22 mouse cellular contexts compared by ENCODE assay signal in genomic region chr3:126439331-126439730, GRCm38 (mm10).
DNase-seq lines count a peak whose midpoint lies in the region; ATAC-seq and TF ChIP-seq lines count a peak whose summit lies in the region.
"Had no signal": no experiment of that assay in that cellular context is flagged by ENCODE, and none has a peak within 500 bp of the region (broad histone marks: within the 10 kb centered on the region; RNA-seq: fewer than 3 reads in every experiment).

No protein-coding gene starts in this region.

- no peaks in the 10 kb centered on the region for H3K4me1 ChIP-seq in limb, embryonic 14.5 days (ENCODE audit: control insufficient read depth, insufficient read depth, low read length)
- 0 out of 2 replicates have a peak, but pooled peaks cover 4% of the 10 kb centered on the region for H3K4me1 ChIP-seq in limb, embryonic 10.5 days
- no peaks in the 10 kb centered on the region for H3K4me1 ChIP-seq in lung, postnatal 0 days (ENCODE audit: insufficient read depth, low read depth, low read length)
- H3K4me1 ChIP-seq: heart, embryonic 15.5 days; midbrain, embryonic 12.5 days had no signal

- ATAC-seq in cerebellum, adult (ENCODE audit: insufficient number of reproducible peaks, low FRiP score, low TSS enrichment), result no peak
- no peak for ATAC-seq in limb, embryonic 14.5 days (ENCODE audit: low FRiP score, low read depth)
- no peak for ATAC-seq in lung, postnatal 0 days
- no peak for ATAC-seq in erythroblast, adult 5-6 weeks (replicated peaks; ENCODE audit: low FRiP score, poor library complexity, severe bottlenecking)
- ATAC-seq: forebrain, postnatal 0 days; inflammation-experienced regulatory T-cells, adult 6 months; liver, postnatal 0 days had no signal

- no peak for TF ChIP-seq POLR2A in limb, embryonic 14.5 days (IDR thresholded peaks at IDR 0.05; ENCODE audit: borderline replicate concordance, extremely low read depth, insufficient read depth, insufficient read length)

- no peak overlapping the region for H3K9ac ChIP-seq in limb, embryonic 14.5 days (ENCODE audit: low read depth, low read length, severe bottlenecking)
- no peak overlapping the region for H3K9ac ChIP-seq in lung, postnatal 0 days (replicated peaks; ENCODE audit: low read depth)
- H3K9ac ChIP-seq: forebrain, postnatal 0 days; heart, embryonic 15.5 days; hindbrain, embryonic 14.5 days; liver, postnatal 0 days; midbrain, embryonic 12.5 days had no signal

- no peaks in the 10 kb centered on the region for H3K27me3 ChIP-seq in limb, embryonic 14.5 days (ENCODE audit: control insufficient read depth, insufficient read depth, low read length)
- H3K27me3 ChIP-seq in limb, embryonic 10.5 days (ENCODE audit: low read depth, poor library complexity, severe bottlenecking), result no peaks in the 10 kb centered on the region
- H3K27me3 ChIP-seq in lung, postnatal 0 days (replicated peaks; ENCODE audit: insufficient read depth, low read length), result no peaks in the 10 kb centered on the region
- H3K27me3 ChIP-seq: heart, embryonic 15.5 days; midbrain, embryonic 12.5 days had no signal

- TF ChIP-seq EP300 in lung, postnatal 0 days (IDR thresholded peaks at IDR 0.05), result no peak

- H3K4me3 ChIP-seq in limb, embryonic 14.5 days (replicated peaks; ENCODE audit: low read length), result no peak overlapping the region
- no peak overlapping the region for H3K4me3 ChIP-seq in limb, embryonic 10.5 days
- H3K4me3 ChIP-seq in lung, postnatal 0 days (ENCODE audit: low read depth, low read length), result no peak overlapping the region
- H3K4me3 ChIP-seq: heart, embryonic 15.5 days; midbrain, embryonic 12.5 days had no signal

- 57% methylated on average over 6 of the region's 6 CpGs for WGBS in limb, embryonic 14.5 days
- WGBS in limb, embryonic 10.5 days, result 82% methylated on average over 6 of the region's 6 CpGs
- 57% methylated on average over 6 of the region's 6 CpGs for WGBS in lung, postnatal 0 days

- H3K27ac ChIP-seq in limb, embryonic 14.5 days (replicated peaks; ENCODE audit: low read depth, low read length), result no peak overlapping the region
- no peak overlapping the region for H3K27ac ChIP-seq in limb, embryonic 10.5 days
- no peak overlapping the region for H3K27ac ChIP-seq in lung, postnatal 0 days (ENCODE audit: low read length)
- H3K27ac ChIP-seq: heart, embryonic 15.5 days; hindbrain, embryonic 14.5 days; midbrain, embryonic 12.5 days; stomach, postnatal 0 days had no signal

- no peaks in the 10 kb centered on the region for H3K36me3 ChIP-seq in limb, embryonic 14.5 days (ENCODE audit: control insufficient read depth, insufficient read depth, low read length)
- H3K36me3 ChIP-seq in limb, embryonic 10.5 days, result no peaks in the 10 kb centered on the region
- H3K36me3 ChIP-seq in lung, postnatal 0 days (ENCODE audit: insufficient read depth, low read length), result no peaks in the 10 kb centered on the region
- H3K36me3 ChIP-seq: heart, embryonic 15.5 days; midbrain, embryonic 12.5 days had no signal

- no peak overlapping the region for H3K4me2 ChIP-seq in limb, embryonic 14.5 days (replicated peaks; ENCODE audit: low read depth, low read length, severe bottlenecking)
- H3K4me2 ChIP-seq in lung, postnatal 0 days (replicated peaks; ENCODE audit: low read depth, low read length), result no peak overlapping the region
- H3K4me2 ChIP-seq: heart, embryonic 15.5 days; hindbrain, embryonic 14.5 days; midbrain, embryonic 12.5 days had no signal

- no peaks in the 10 kb centered on the region for H3K9me3 ChIP-seq in limb, embryonic 14.5 days (ENCODE audit: control insufficient read depth, low read length)
- no peaks in the 10 kb centered on the region for H3K9me3 ChIP-seq in limb, embryonic 10.5 days (replicated peaks)
- no peaks in the 10 kb centered on the region for H3K9me3 ChIP-seq in lung, postnatal 0 days (ENCODE audit: low read length)
- H3K9me3 ChIP-seq: heart, embryonic 15.5 days; midbrain, embryonic 12.5 days had no signal

- TF ChIP-seq CTCF in lung, postnatal 0 days (IDR thresholded peaks at IDR 0.05), result no peak

- peak; percentile 22 to 41 for DNase-seq in cerebellum, postnatal 14 days
- DNase-seq in limb, embryonic 14.5 days (ENCODE audit: low spot score), result peak; percentile 40
- no peak for DNase-seq in limb, embryonic 10.5 days (ENCODE audit: low spot score)
- DNase-seq in kidney, postnatal 25 days, result peak; percentile 70 to 82
- no peak for DNase-seq in lung, postnatal 0 days (ENCODE audit: low spot score)
- DNase-seq: adrenal gland, adult 8-10 months; forebrain, postnatal 0 days; gastrocnemius, postnatal 25 days; heart, postnatal 36 days; left cerebral cortex, postnatal 4 days; liver, postnatal 0 days; lung, postnatal 10 days; right cerebral cortex, postnatal 14 days; thymus, adult 2 months; thymus, postnatal 4 days had no signal

Comparison
In these comparisons a context has a peak if more than half of its experiments do, and no peak if none do; other contexts are left out.
1. DNase-seq: peak in cerebellum, postnatal 14 days (2 of 2), limb, embryonic 14.5 days (single experiment) and kidney, postnatal 25 days (2 of 2); none in limb, embryonic 10.5 days (single experiment) and lung, postnatal 0 days (single experiment).